Mouse (Mus musculus) stomach, embryonic 15.5 days (tissue): ENCODE measurements around the gene Wfdc13. TPM values are rescaled to one million over a fixed set of nuclear protein-coding genes. Genes with fewer than 3 reads are reported as not detected.
"Not testable (repeated sequence)": the region's sequence is repeated elsewhere in the genome, so short reads cannot be mapped to it uniquely, and the experiment has no call there.

Experiments
- ATAC-seq: fragments of 200-750 bp; cut with Nextera tagmentation; 2 replicates; pipeline ENCODE4 v1.8.0; 2017; ENCODE audit warnings: low read depth, moderate number of reproducible peaks, moderate TSS enrichment; ENCODE audit not compliant: insufficient read depth, low FRiP score
- H3K27ac ChIP-seq: fragments of 300-500 bp; sonication (generic); 2 replicates; pipeline ENCODE4 v1.5.1; 2015; ENCODE audit warnings: mild to moderate bottlenecking, inconsistent platforms
- H3K27me3 ChIP-seq: fragments of 300-500 bp; sonication (generic); replicated peaks from 2 replicates; pipeline ENCODE4 v1.6.1; 2015; ENCODE audit warnings: inconsistent platforms
- H3K36me3 ChIP-seq: fragments of 300-500 bp; sonication (generic); 2 replicates; pipeline ENCODE4 v1.6.1; 2015; ENCODE audit warnings: inconsistent platforms
- H3K4me1 ChIP-seq: fragments of 300-500 bp; sonication (generic); 2 replicates; pipeline ENCODE4 v1.6.1; 2015; ENCODE audit warnings: inconsistent platforms
- H3K4me2 ChIP-seq: fragments of 300-500 bp; sonication (generic); 2 replicates; pipeline ENCODE4 v1.6.1; 2015; ENCODE audit warnings: mild to moderate bottlenecking, inconsistent platforms
- H3K4me3 ChIP-seq: fragments of 300-500 bp; sonication (generic); replicated peaks from 2 replicates; pipeline ENCODE4 v1.5.1; 2015; ENCODE audit warnings: inconsistent platforms
- H3K9ac ChIP-seq: fragments of 300-500 bp; sonication (generic); 2 replicates; pipeline ENCODE4 v1.6.1; 2015; ENCODE audit warnings: inconsistent platforms
- H3K9me3 ChIP-seq: fragments of 300-500 bp; sonication (generic); 2 replicates; pipeline ENCODE4 v1.6.1; 2016; ENCODE audit warnings: inconsistent platforms
- WGBS: fragments of 180-500 bp; shearing (Covaris S2); methylation state at CpG from one replicate; pipeline ENCODE4 v1.1.7; 2015; 5-methylcytosine and 5-hydroxymethylcytosine counted together
- polyA plus RNA-seq: library from polyadenylated mRNA; unstranded; fragments of >200 nt; fragmentation: Nextera tagmentation; extraction: Ambion mirVana; gene quantifications from 2 replicates; pipeline ENCODE4 v1.2.1, GENCODE M21; 2015

The Wfdc13 gene
- polyA plus RNA-seq, 1 experiment from 2014 or later: 3.7 TPM

- Histone ChIP-seq H3K9ac (no peak overlapping the region), H3K9me3 (no peaks in the 10 kb centered on the region), H3K27me3 (no peaks in the 10 kb centered on the region), H3K36me3 (no peaks in the 10 kb centered on the region), H3K4me3 (no peak overlapping the region), H3K27ac (no peak overlapping the region), H3K4me2 (no peak overlapping the region), H3K4me1 (peaks cover 10% of the 10 kb centered on the region; the same call in 1 of the 2 replicates)
- WGBS: 69% methylated on average over 16 of the region's 16 CpGs
- ATAC-seq: no peak
These were observed 7.8 kb upstream of the Wfdc13 start for GRCm38 (mm10) chr2:164676916-164677685.

- no peaks in the 10 kb centered on the region for H3K27me3 ChIP-seq
- H3K4me3 ChIP-seq: peak overlapping the region; percentile 26
- H3K9ac ChIP-seq: no peak overlapping the region
These were observed 5.9 kb upstream of the Wfdc13 start for GRCm38 (mm10) chr2:164678848-164679625.

GRCm38 (mm10) chr2:164679906-164680305 lies 5.0 kb upstream of the Wfdc13 start:
- no peak overlapping the region for H3K4me3 ChIP-seq
- ATAC-seq: 0 out of 2 replicates have a peak, but pooled peaks have one; percentile 19
- peaks cover 10% of the 10 kb centered on the region; the same call in 1 of the 2 replicates for H3K4me1 ChIP-seq
- no peak overlapping the region for H3K9ac ChIP-seq
- WGBS: 18% methylated on average over 3 of the region's 3 CpGs
- H3K9me3 ChIP-seq: no peaks in the 10 kb centered on the region
- no peak overlapping the region for H3K4me2 ChIP-seq
- 0 out of 2 replicates have a peak overlapping the region, but pooled peaks have one; percentile 44 for H3K27ac ChIP-seq
- H3K27me3 ChIP-seq: no peaks in the 10 kb centered on the region
- H3K36me3 ChIP-seq: no peaks in the 10 kb centered on the region

More at GRCm38 (mm10) chr2:164678848-164679625, 5.9 kb upstream of the Wfdc13 start:
- H3K27ac ChIP-seq: peak overlapping the region; percentile 44; the same call in 1 of the 2 replicates
- H3K36me3 ChIP-seq: no peaks in the 10 kb centered on the region
- H3K4me2 ChIP-seq: peak overlapping the region; percentile 55
- peak; percentile 68 for ATAC-seq
- H3K4me1 ChIP-seq: peaks cover 10% of the 10 kb centered on the region; the same call in 1 of the 2 replicates
- no peaks in the 10 kb centered on the region for H3K9me3 ChIP-seq
- 15% methylated on average over 19 of the region's 19 CpGs for WGBS

GRCm38 (mm10) chr2:164698201-164698600 lies 13.3 kb downstream of the Wfdc13 start, which contains the start of gene Spint4:
Spint4 (plus strand) TSS chr2:164698501.
- WGBS: 74% methylated on average over 4 of the region's 4 CpGs
- H3K4me3 ChIP-seq: no peak within 1 kb of the TSS
- no peak within 1 kb of the TSS for H3K9ac ChIP-seq
- no peak within 1 kb of the TSS for H3K27ac ChIP-seq
- H3K4me2 ChIP-seq: no peak within 1 kb of the TSS
- no peaks in the 10 kb centered on the region for H3K36me3 ChIP-seq
- no peaks in the 10 kb centered on the region for H3K9me3 ChIP-seq
- no peak for ATAC-seq
- no peaks in the 10 kb centered on the region for H3K4me1 ChIP-seq
- no peaks in the 10 kb centered on the region for H3K27me3 ChIP-seq

GRCm38 (mm10) chr2:164700959-164701358 lies 16.1 kb downstream of the Wfdc13 start:
- Histone ChIP-seq H3K36me3 (no peaks in the 10 kb centered on the region), H3K4me2 (no peak overlapping the region), H3K9me3 (no peaks in the 10 kb centered on the region), H3K9ac (no peak overlapping the region), H3K27ac (no peak overlapping the region), H3K4me3 (no peak overlapping the region), H3K27me3 (no peaks in the 10 kb centered on the region), H3K4me1 (no peaks in the 10 kb centered on the region)
- WGBS: 43% methylated on average over 5 of the region's 5 CpGs
- ATAC-seq: no peak; the same call in 1 of the 2 replicates

GRCm38 (mm10) chr2:164701761-164702160 lies 16.9 kb downstream of the Wfdc13 start:
- H3K36me3 ChIP-seq: no peaks in the 10 kb centered on the region
- no peak overlapping the region for H3K4me2 ChIP-seq
- WGBS: 82% methylated on average over 5 of the region's 5 CpGs
- H3K4me3 ChIP-seq: no peak overlapping the region
- H3K27me3 ChIP-seq: no peaks in the 10 kb centered on the region
- no peak overlapping the region for H3K9ac ChIP-seq
- no peaks in the 10 kb centered on the region for H3K4me1 ChIP-seq
- no peak overlapping the region for H3K27ac ChIP-seq
- H3K9me3 ChIP-seq: no peaks in the 10 kb centered on the region
- no peak for ATAC-seq

- WGBS: 81% methylated on average over 5 of the region's 5 CpGs
- Histone ChIP-seq H3K4me1 (no peaks in the 10 kb centered on the region), H3K4me2 (no peak overlapping the region), H3K9ac (no peak overlapping the region), H3K27ac (no peak overlapping the region), H3K4me3 (no peak overlapping the region), H3K36me3 (no peaks in the 10 kb centered on the region), H3K27me3 (no peaks in the 10 kb centered on the region), H3K9me3 (no peaks in the 10 kb centered on the region)
- ATAC-seq: no peak
These were observed 19.3 kb downstream of the Wfdc13 start for GRCm38 (mm10) chr2:164704235-164704634.

- ATAC-seq: no peak
- Histone ChIP-seq H3K27ac (no peak overlapping the region), H3K4me3 (no peak overlapping the region), H3K36me3 (no peaks in the 10 kb centered on the region), H3K9ac (no peak overlapping the region), H3K27me3 (no peaks in the 10 kb centered on the region), H3K4me2 (no peak overlapping the region), H3K9me3 (no peaks in the 10 kb centered on the region), H3K4me1 (no peaks in the 10 kb centered on the region)
- 92% methylated on average over 6 of the region's 6 CpGs for WGBS
These were observed 20.4 kb downstream of the Wfdc13 start for GRCm38 (mm10) chr2:164705328-164705727.

- H3K4me3 ChIP-seq: no peak overlapping the region
- no peak overlapping the region for H3K4me2 ChIP-seq
- no peak for ATAC-seq
- no peaks in the 10 kb centered on the region for H3K9me3 ChIP-seq
- no peak overlapping the region for H3K27ac ChIP-seq
- no peaks in the 10 kb centered on the region for H3K36me3 ChIP-seq
- no peak overlapping the region for H3K9ac ChIP-seq
- H3K27me3 ChIP-seq: no peaks in the 10 kb centered on the region
- H3K4me1 ChIP-seq: no peaks in the 10 kb centered on the region
- 85% methylated on average over 14 of the region's 14 CpGs for WGBS
These were observed 21.1 kb downstream of the Wfdc13 start for GRCm38 (mm10) chr2:164705991-164706390.

- Histone ChIP-seq H3K4me2 (no peak within 1 kb of the TSS), H3K9ac (no peak within 1 kb of the TSS), H3K4me1 (no peaks in the 10 kb centered on the region), H3K27ac (no peak within 1 kb of the TSS), H3K27me3 (no peaks in the 10 kb centered on the region), H3K9me3 (no peaks in the 10 kb centered on the region), H3K4me3 (no peak within 1 kb of the TSS), H3K36me3 (no peaks in the 10 kb centered on the region)
- no peak for ATAC-seq
- 70% methylated on average over 6 of the region's 6 CpGs for WGBS
These were observed 30.1 kb downstream of the Wfdc13 start, which contains the start of gene Spint5 for GRCm38 (mm10) chr2:164715005-164715404. Spint5 (plus strand) TSS chr2:164715305.

- H3K9me3 ChIP-seq, H3K27me3 ChIP-seq, H3K36me3 ChIP-seq, H3K27ac ChIP-seq, H3K4me3 ChIP-seq, H3K4me2 ChIP-seq, ATAC-seq, H3K4me1 ChIP-seq, H3K9ac ChIP-seq: not testable (repeated sequence)
- WGBS: 89% methylated on average over 23 of the region's 23 CpGs
These were observed 31.4 kb downstream of the Wfdc13 start for GRCm38 (mm10) chr2:164716194-164716786.
